Mouse (Mus musculus): ENCODE measurements at regions not wholly inside any gene's neighbourhood (a gene's known extent, or its start where the extent isn't known, plus 50 kb on each side); places are given as distances from the start of the nearest gene placed in this dataset.

DNA sequence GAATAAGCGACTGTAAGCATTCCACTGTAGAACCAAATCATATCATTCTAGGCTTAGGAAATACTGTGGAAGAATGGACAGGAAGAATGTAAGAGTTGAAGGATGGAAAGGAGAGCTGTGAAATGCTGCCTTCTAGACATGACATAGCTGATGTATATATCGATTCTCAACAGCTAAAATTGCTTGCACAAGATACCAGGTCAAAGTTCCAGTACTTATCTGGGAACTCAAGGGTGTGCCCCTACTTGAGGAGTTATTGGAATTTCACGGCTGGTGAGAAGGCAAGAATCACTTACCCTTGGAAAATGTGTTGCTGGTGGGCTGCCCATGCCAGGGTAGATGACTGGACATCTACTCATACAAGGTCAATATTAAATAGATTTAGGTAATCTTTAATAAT, 322.0 kb downstream of the Kif20b start:
- no peaks in the 10 kb centered on the region for H3K79me2 ChIP-seq (ENCODE audit: control insufficient read depth, insufficient read depth, low read length, poor library complexity)
- H3K9me3 ChIP-seq (replicated peaks; ENCODE audit: insufficient read depth, low read length), result no peaks in the 10 kb centered on the region
- DNase-seq (ENCODE audit: low read depth, low spot score), result no peak
- no peaks in the 10 kb centered on the region for H3K4me1 ChIP-seq (ENCODE audit: control insufficient read depth in 1 of 2, insufficient read depth in 2 of 2, low read length in 2 of 2)
- H3K36me3 ChIP-seq (ENCODE audit: control insufficient read depth in 1 of 2, insufficient read depth in 2 of 2, low read length in 2 of 2), result no peaks in the 10 kb centered on the region
- no peak overlapping the region for H3K9ac ChIP-seq (ENCODE audit: control insufficient read depth, low read depth, low read length, poor library complexity, severe bottlenecking)
- no peaks in the 10 kb centered on the region; a peak in 1 of 4 replicates for H3K27me3 ChIP-seq (ENCODE audit: control insufficient read depth in 1 of 2, insufficient read depth in 2 of 2, low read length in 2 of 2)
- no peak for TF ChIP-seq CHD2 (IDR thresholded peaks at IDR 0.05; ENCODE audit: low read length)
- TF ChIP-seq USF1 (IDR thresholded peaks at IDR 0.05; ENCODE audit: low read depth, low read length), result no peak
- TF ChIP-seq POLR2AphosphoS5 (IDR thresholded peaks at IDR 0.05; ENCODE audit: borderline replicate concordance, low read depth, low read length), result no peak
- no peak for TF ChIP-seq MXI1 (IDR thresholded peaks at IDR 0.05; ENCODE audit: low read depth, low read length)
- no peak for TF ChIP-seq SIN3A (IDR thresholded peaks at IDR 0.05; ENCODE audit: low read length)
- TF ChIP-seq TBP (IDR thresholded peaks at IDR 0.05; ENCODE audit: low read depth, low read length), result no peak
- no peak for TF ChIP-seq ZC3H11A (IDR thresholded peaks at IDR 0.05; ENCODE audit: low read depth, low read length)
- no peak for TF ChIP-seq USF2 (IDR thresholded peaks at IDR 0.05; ENCODE audit: borderline replicate concordance in 1 of 2, insufficient read depth in 1 of 2, low read depth in 1 of 2, low read length in 2 of 2)
- TF ChIP-seq BHLHE40 (IDR thresholded peaks at IDR 0.05; ENCODE audit: borderline replicate concordance, low read depth, low read length), result no peak
- TF ChIP-seq TCF12 (IDR thresholded peaks at IDR 0.05; ENCODE audit: low read depth, low read length), result no peak
- TF ChIP-seq MYC (IDR thresholded peaks at IDR 0.05; ENCODE audit: low read depth, low read length), result no peak
- TF ChIP-seq ZKSCAN1 (IDR thresholded peaks at IDR 0.05; ENCODE audit: low read depth, low read length), result no peak
- TF ChIP-seq NELFE (IDR thresholded peaks at IDR 0.05; ENCODE audit: low read depth, low read length), result no peak
- TF ChIP-seq EP300 (IDR thresholded peaks at IDR 0.05; ENCODE audit: low read depth in 1 of 2, low read length in 2 of 2), result no peak
- TF ChIP-seq TAL1 (IDR thresholded peaks at IDR 0.05; ENCODE audit: low read length), result no peak
- no peak for TF ChIP-seq ETS1 (IDR thresholded peaks at IDR 0.05; ENCODE audit: low read depth, low read length)
- no peak overlapping the region for H3K4me3 ChIP-seq (ENCODE audit: control insufficient read depth in 1 of 2, insufficient read depth in 1 of 2, low read depth in 2 of 2, low read length in 2 of 2)
- no peak overlapping the region for H3K27ac ChIP-seq (ENCODE audit: control insufficient read depth, low read depth, low read length)

DNA sequence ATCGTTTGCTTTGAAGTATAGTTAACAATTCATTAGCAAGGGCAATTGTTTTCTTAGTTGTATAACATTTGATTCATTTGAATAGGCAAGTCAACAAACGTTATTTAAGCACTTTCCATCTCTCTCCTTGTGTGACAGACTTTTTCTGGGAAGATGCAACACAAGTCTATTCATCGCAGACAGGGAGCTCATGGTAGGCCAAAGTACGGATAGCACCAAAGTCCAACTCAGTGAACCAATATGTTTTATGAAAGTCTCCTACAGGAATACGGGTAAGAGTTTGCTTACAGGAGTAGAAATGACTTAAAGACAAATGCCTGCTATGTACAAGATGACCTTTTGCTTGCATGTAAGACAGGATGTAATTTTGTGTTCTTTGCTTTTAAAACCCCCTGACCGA, 325.4 kb downstream of the Kif20b start:
- no peak for DNase-seq (ENCODE audit: low read depth, low spot score)
- Histone ChIP-seq H3K9me3 (replicated peaks; ENCODE audit: insufficient read depth, low read length) (no peaks in the 10 kb centered on the region), H3K36me3 (ENCODE audit: control insufficient read depth in 1 of 2, insufficient read depth in 2 of 2, low read length in 2 of 2) (no peaks in the 10 kb centered on the region), H3K27me3 (ENCODE audit: control insufficient read depth in 1 of 2, insufficient read depth in 2 of 2, low read length in 2 of 2) (no peaks in the 10 kb centered on the region; a peak in 2 of 4 replicates), H3K27ac (ENCODE audit: control insufficient read depth, low read depth, low read length) (no peak overlapping the region), H3K9ac (ENCODE audit: control insufficient read depth, low read depth, low read length, poor library complexity, severe bottlenecking) (no peak overlapping the region), H3K4me3 (ENCODE audit: control insufficient read depth in 1 of 2, insufficient read depth in 1 of 2, low read depth in 2 of 2, low read length in 2 of 2) (no peak overlapping the region), H3K4me1 (ENCODE audit: control insufficient read depth in 1 of 2, insufficient read depth in 2 of 2, low read length in 2 of 2) (no peaks in the 10 kb centered on the region), H3K79me2 (ENCODE audit: control insufficient read depth, insufficient read depth, low read length, poor library complexity) (no peaks in the 10 kb centered on the region)
- TF ChIP-seq BHLHE40 (IDR thresholded peaks at IDR 0.05; ENCODE audit: borderline replicate concordance, low read depth, low read length), result no peak
